Mouse (Mus musculus) inflammation-experienced regulatory T-cells, adult 6 months (primary cell): Measurements from ENCODE around the gene Ccdc24. TPM values are rescaled to one million over a fixed set of nuclear protein-coding genes. Genes with fewer than 3 reads are reported as not detected.

Experiments used
- ATAC-seq: one replicate; pipeline ENCODE4 v1.8.0; 2017
- polyA plus RNA-seq, 3 experiments: library from polyadenylated mRNA; unstranded; fragments of 100-300 nt; shearing (Covaris generic); gene quantifications; one replicate each; pipeline ENCODE4 v1.2.1; 2017

Gene Ccdc24
- polyA plus RNA-seq, 3 experiments from 2014 or later, result not detected

- ATAC-seq, result no peak
These were observed 21.5 kb downstream of the Ccdc24 start for GRCm38 (mm10) chr4:117850871-117851270.

GRCm38 (mm10) chr4:117850176-117850575 lies 22.2 kb downstream of the Ccdc24 start:
- ATAC-seq, result no peak

- ATAC-seq, result no peak
These were observed 22.9 kb downstream of the Ccdc24 start for GRCm38 (mm10) chr4:117849506-117849905.

GRCm38 (mm10) chr4:117849063-117849462 lies 23.3 kb downstream of the Ccdc24 start:
- no peak for ATAC-seq

GRCm38 (mm10) chr4:117847011-117847410 lies 25.3 kb downstream of the Ccdc24 start:
- ATAC-seq, result no peak

GRCm38 (mm10) chr4:117846261-117846660 lies 26.1 kb downstream of the Ccdc24 start:
- no peak for ATAC-seq

GRCm38 (mm10) chr4:117845316-117845715 lies 27.0 kb downstream of the Ccdc24 start:
- ATAC-seq, result no peak

GRCm38 (mm10) chr4:117844467-117844866 lies 27.9 kb downstream of the Ccdc24 start:
- no peak for ATAC-seq

- ATAC-seq, result no peak
These were observed 29.3 kb downstream of the Ccdc24 start for GRCm38 (mm10) chr4:117843101-117843500.

- no peak for ATAC-seq
These were observed 30.8 kb downstream of the Ccdc24 start for GRCm38 (mm10) chr4:117841566-117841965.

GRCm38 (mm10) chr4:117840821-117841220 lies 31.5 kb downstream of the Ccdc24 start:
- ATAC-seq, result no peak

GRCm38 (mm10) chr4:117839366-117839765 lies 33.0 kb downstream of the Ccdc24 start:
- no peak for ATAC-seq

- no peak for ATAC-seq
These were observed 35.1 kb downstream of the Ccdc24 start for GRCm38 (mm10) chr4:117837271-117837670.

GRCm38 (mm10) chr4:117836204-117836767 lies 36.1 kb downstream of the Ccdc24 start:
- peak; percentile 78 for ATAC-seq

GRCm38 (mm10) chr4:117835531-117836111 lies 36.7 kb downstream of the Ccdc24 start:
- ATAC-seq, result peak; percentile 30

GRCm38 (mm10) chr4:117834845-117835530 lies 37.4 kb downstream of the Ccdc24 start:
- no peak for ATAC-seq

- no peak for ATAC-seq
These were observed 37.9 kb downstream of the Ccdc24 start, which contains the start of gene Slc6a9 for GRCm38 (mm10) chr4:117834457-117834844. Gene Slc6a9 (plus strand): TSS chr4:117834506.

GRCm38 (mm10) chr4:117831920-117832691 lies 40.3 kb downstream of the Ccdc24 start:
- ATAC-seq, result no peak

GRCm38 (mm10) chr4:117831499-117831898 lies 40.9 kb downstream of the Ccdc24 start:
- no peak for ATAC-seq

GRCm38 (mm10) chr4:117830801-117831200 lies 41.6 kb downstream of the Ccdc24 start:
- ATAC-seq, result no peak

- no peak for ATAC-seq
These were observed 42.2 kb downstream of the Ccdc24 start for GRCm38 (mm10) chr4:117830124-117830551.

GRCm38 (mm10) chr4:117829260-117830123 lies 42.9 kb downstream of the Ccdc24 start:
- ATAC-seq, result no peak
